Mouse (Mus musculus): ENCODE measurements around the gene Ophn1.

- TF ChIP-seq EP300 (IDR thresholded peaks at IDR 0.05; ENCODE audit: insufficient read depth, low read depth, low read length) = no peak
- no peak for TF ChIP-seq POLR2A (IDR thresholded peaks at IDR 0.05; ENCODE audit: insufficient read depth, low read depth, low read length)
These were observed 28.6 kb upstream of the Ophn1 start for GRCm38 (mm10) chrX:98919423-98919822.
